Mouse (Mus musculus) ES-Bruce4 (cell line): ENCODE results near the gene Fbxw11.

Experiments used
- CTCF ChIP-seq: IDR thresholded peaks from one replicate; pipeline ENCODE4 v1.8.1; 2011; ENCODE audit warnings: low read depth, low read length
- EP300 ChIP-seq: IDR thresholded peaks from 2 replicates; pipeline ENCODE4 v1.6.1; 2011; ENCODE audit warnings: low read depth, low read length; ENCODE audit not compliant: insufficient read depth
- POLR2A ChIP-seq: IDR thresholded peaks from one replicate; pipeline ENCODE4 v1.8.1; 2011; ENCODE audit warnings: low read length; ENCODE audit not compliant: insufficient read depth

DNA sequence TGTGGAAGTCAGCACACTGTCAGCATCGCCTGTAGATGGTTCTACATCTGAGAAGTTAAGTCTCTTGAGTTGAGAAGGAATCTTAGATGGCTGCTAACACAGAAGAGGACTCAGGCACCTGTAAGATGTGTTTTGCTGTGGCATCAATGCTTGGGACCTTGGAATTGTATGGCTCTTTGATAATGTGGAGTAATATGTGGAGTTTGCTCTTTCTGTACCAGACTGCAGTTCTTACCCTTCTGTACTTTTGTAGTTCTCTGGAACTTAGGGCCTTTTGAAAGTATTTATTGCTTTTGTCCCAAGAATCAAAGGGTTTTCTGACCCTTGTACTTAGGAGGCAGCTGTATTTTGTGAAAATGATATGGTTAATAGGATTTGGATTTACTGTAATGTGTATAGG, 9.2 kb downstream of the Fbxw11 start:
- TF ChIP-seq POLR2A (no peak), CTCF (no peak), EP300 (no peak)
